Comparison of ENCODE assay signal across 19 mouse cellular contexts in genomic region chr5:34585216-34585615, GRCm38 (mm10).
"Had no signal": no experiment of that assay in that cellular context is flagged by ENCODE, and none has a peak within 500 bp of the region (broad histone marks: within the 10 kb centered on the region; RNA-seq: fewer than 3 reads in every experiment).

No protein-coding gene starts in this region.

- ATAC-seq: intestine, embryonic 15.5 days had no signal

- H3K27ac ChIP-seq: intestine, embryonic 15.5 days; kidney, embryonic 15.5 days; liver, embryonic 14.5 days; stomach, embryonic 15.5 days had no signal

- H3K36me3 ChIP-seq: intestine, embryonic 15.5 days; kidney, embryonic 15.5 days; stomach, embryonic 15.5 days had no signal

- H3K9ac ChIP-seq: intestine, embryonic 15.5 days; kidney, embryonic 15.5 days; liver, embryonic 14.5 days; stomach, embryonic 15.5 days had no signal

- H3K4me2 ChIP-seq: intestine, embryonic 15.5 days; kidney, embryonic 15.5 days; midbrain, embryonic 11.5 days; stomach, embryonic 15.5 days had no signal

- H3K4me3 ChIP-seq: intestine, embryonic 15.5 days; kidney, embryonic 15.5 days; stomach, embryonic 15.5 days had no signal

- H3K9me3 ChIP-seq: intestine, embryonic 15.5 days; kidney, embryonic 15.5 days; stomach, embryonic 15.5 days had no signal

- DNase-seq: kidney, adult 11 months; kidney, adult 8-10 months; kidney, postnatal 10 days; kidney, postnatal 36 days; layer of hippocampus, adult 9-11 months; lung, adult 2 months; lung, postnatal 14 days; lung, postnatal 4 days; midbrain, embryonic 14.5 days; right cerebral cortex, postnatal 25 days; spleen, adult 18-20 months; thymus, adult 2 months; thymus, postnatal 14 days; thymus, postnatal 4 days had no signal

- H3K27me3 ChIP-seq: intestine, embryonic 15.5 days; kidney, embryonic 15.5 days; stomach, embryonic 15.5 days had no signal
